Mouse (Mus musculus) midbrain, postnatal 0 days (tissue): ENCODE data around the gene Hvcn1. TPM values are rescaled to one million over a fixed set of nuclear protein-coding genes. Genes with fewer than 3 reads are reported as not detected.

Experiments used
- ATAC-seq: fragments of 200-750 bp; cut with Nextera tagmentation; 2 replicates; pipeline ENCODE4 v1.8.0; 2017; ENCODE audit warnings: moderate number of reproducible peaks, mild to moderate bottlenecking, moderate TSS enrichment, moderate library complexity; ENCODE audit not compliant: low FRiP score
- DNase-seq: peaks from one replicate; pipeline ENCODE4 v3.0.0-alpha.2; 2015; ENCODE audit warnings: low spot score
- H3K27ac ChIP-seq: fragments of 300-500 bp; sonication (generic); 2 replicates; pipeline ENCODE4 v1.5.1; 2014; ENCODE audit warnings: low read depth, mild to moderate bottlenecking, low read length, mixed read lengths
- H3K27me3 ChIP-seq: fragments of 300-500 bp; sonication (generic); 2 replicates; pipeline ENCODE4 v1.6.1; 2014; ENCODE audit warnings: low read length, control low read depth, mixed read lengths; ENCODE audit not compliant: insufficient read depth
- H3K36me3 ChIP-seq: fragments of 300-500 bp; sonication (generic); 2 replicates; pipeline ENCODE4 v1.6.1; 2014; ENCODE audit warnings: low read length, control low read depth, mixed read lengths; ENCODE audit not compliant: insufficient read depth
- H3K4me1 ChIP-seq: fragments of 300-500 bp; sonication (generic); 2 replicates; pipeline ENCODE4 v1.6.1; 2014; ENCODE audit warnings: mild to moderate bottlenecking, control low read depth, antibody characterized with exemption, low read length, mixed read lengths; ENCODE audit not compliant: insufficient read depth
- H3K4me2 ChIP-seq: fragments of 300-500 bp; sonication (generic); 2 replicates; pipeline ENCODE4 v1.6.1; 2014; ENCODE audit warnings: low read depth, mild to moderate bottlenecking, low read length, mixed read lengths; ENCODE audit not compliant: poor library complexity, severe bottlenecking
- H3K4me3 ChIP-seq: fragments of 300-500 bp; sonication (generic); 2 replicates; pipeline ENCODE4 v1.5.1; 2014; ENCODE audit warnings: low read depth, mild to moderate bottlenecking, low read length, moderate library complexity
- H3K9ac ChIP-seq: fragments of 300-500 bp; sonication (generic); replicated peaks from 2 replicates; pipeline ENCODE4 v1.6.1; 2014; ENCODE audit warnings: mild to moderate bottlenecking, low read length, moderate library complexity, mixed read lengths; ENCODE audit not compliant: poor library complexity, severe bottlenecking
- H3K9me3 ChIP-seq: fragments of 300-500 bp; sonication (generic); 2 replicates; pipeline ENCODE4 v1.6.1; 2016; ENCODE audit warnings: low read length, control low read depth
- CTCF ChIP-seq: IDR thresholded peaks from 2 replicates; pipeline ENCODE4 v1.5.1; 2016; ENCODE audit warnings: antibody characterized with exemption, mild to moderate bottlenecking
- WGBS: fragments of 180-500 bp; shearing (Covaris S2); extraction: QIAGEN DNeasy Blood & Tissue Kit; methylation state at CpG from one replicate; pipeline ENCODE4 v1.1.7; 2014; 5-methylcytosine and 5-hydroxymethylcytosine counted together
- polyA plus RNA-seq: library from polyadenylated mRNA; unstranded; fragments of >200 nt; fragmentation: Nextera tagmentation; extraction: Ambion mirVana; gene quantifications from 2 replicates; pipeline ENCODE4 v1.2.1, GENCODE M21; 2015
- total RNA-seq: library from RNA; depleted of rRNA; stranded (reverse); fragments of >200 nt; gene quantifications from 2 replicates; pipeline ENCODE4 v1.2.3, GENCODE M21; 2014

The Hvcn1 gene
- total and polyA plus RNA-seq, 2 experiments from 2014 or later = 1.3 to 2.2 TPM

DNA sequence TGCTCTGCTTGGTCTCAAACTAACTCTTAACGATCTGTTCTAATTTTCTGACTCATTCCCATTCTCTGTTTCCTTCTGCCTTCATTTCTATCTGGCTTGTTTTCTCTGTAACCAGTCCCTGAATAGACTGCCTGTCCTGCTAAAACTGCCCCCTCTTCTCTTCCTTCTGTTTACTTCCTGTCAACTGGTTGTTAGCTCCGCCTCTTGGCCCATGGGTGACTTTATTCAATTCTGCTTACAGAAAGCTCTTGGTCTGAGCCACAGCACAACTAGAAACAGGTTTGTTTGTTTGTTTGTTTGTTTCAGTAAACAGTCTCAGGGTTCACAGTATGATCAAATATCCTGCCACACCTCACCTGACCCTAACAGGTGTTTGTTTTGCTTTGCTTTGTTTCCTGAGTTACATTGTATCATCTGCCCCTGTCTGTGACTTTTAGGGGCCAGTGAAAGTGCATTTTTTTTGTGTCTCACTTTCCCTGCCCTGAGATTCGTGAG lies 21.7 kb downstream of the Hvcn1 start:
- H3K4me3 ChIP-seq = no peak overlapping the region
- no peak overlapping the region for H3K9ac ChIP-seq
- H3K27me3 ChIP-seq = no peaks in the 10 kb centered on the region
- no peaks in the 10 kb centered on the region for H3K36me3 ChIP-seq
- DNase-seq = no peak
- no peaks in the 10 kb centered on the region for H3K4me1 ChIP-seq
- TF ChIP-seq CTCF = no peak
- H3K27ac ChIP-seq = no peak overlapping the region
- no peak for ATAC-seq
- no peaks in the 10 kb centered on the region for H3K9me3 ChIP-seq
- H3K4me2 ChIP-seq = no peak overlapping the region
- 80% methylated on average over 3 of the region's 3 CpGs for WGBS

GRCm38 (mm10) chr5:122228772-122229171 lies 22.2 kb downstream of the Hvcn1 start:
- no peaks in the 10 kb centered on the region for H3K36me3 ChIP-seq
- no peaks in the 10 kb centered on the region for H3K9me3 ChIP-seq
- no peak overlapping the region for H3K9ac ChIP-seq
- TF ChIP-seq CTCF = no peak
- H3K4me3 ChIP-seq = no peak overlapping the region
- no peak overlapping the region for H3K4me2 ChIP-seq
- H3K27ac ChIP-seq = no peak overlapping the region
- no peaks in the 10 kb centered on the region for H3K4me1 ChIP-seq
- H3K27me3 ChIP-seq = no peaks in the 10 kb centered on the region
- DNase-seq (no peak), ATAC-seq (no peak)
- 62% methylated on average over 3 of the region's 4 CpGs for WGBS

GRCm38 (mm10) chr5:122230816-122231215 lies 24.2 kb downstream of the Hvcn1 start:
- H3K9me3 ChIP-seq = no peaks in the 10 kb centered on the region
- H3K4me3 ChIP-seq = no peak overlapping the region
- ATAC-seq = no peak
- TF ChIP-seq CTCF = no peak
- H3K4me1 ChIP-seq = 0 out of 2 replicates have a peak, but pooled peaks cover 3% of the 10 kb centered on the region
- no peak for DNase-seq
- no peak overlapping the region for H3K27ac ChIP-seq
- no peaks in the 10 kb centered on the region for H3K36me3 ChIP-seq
- no peak overlapping the region for H3K9ac ChIP-seq
- no peak overlapping the region for H3K4me2 ChIP-seq
- no peaks in the 10 kb centered on the region for H3K27me3 ChIP-seq
- WGBS = 92% methylated on average over 4 of the region's 4 CpGs

- DNase-seq (no peak), ATAC-seq (no peak)
- no peak overlapping the region for H3K9ac ChIP-seq
- no peak overlapping the region for H3K4me3 ChIP-seq
- 0 out of 2 replicates have a peak, but pooled peaks cover 3% of the 10 kb centered on the region for H3K4me1 ChIP-seq
- H3K9me3 ChIP-seq = no peaks in the 10 kb centered on the region
- WGBS = 82% methylated on average over 6 of the region's 6 CpGs
- no peaks in the 10 kb centered on the region for H3K36me3 ChIP-seq
- H3K27me3 ChIP-seq = no peaks in the 10 kb centered on the region
- H3K27ac ChIP-seq = no peak overlapping the region
- TF ChIP-seq CTCF = no peak
- no peak overlapping the region for H3K4me2 ChIP-seq
These were observed 24.8 kb downstream of the Hvcn1 start for GRCm38 (mm10) chr5:122231431-122231830.

DNA sequence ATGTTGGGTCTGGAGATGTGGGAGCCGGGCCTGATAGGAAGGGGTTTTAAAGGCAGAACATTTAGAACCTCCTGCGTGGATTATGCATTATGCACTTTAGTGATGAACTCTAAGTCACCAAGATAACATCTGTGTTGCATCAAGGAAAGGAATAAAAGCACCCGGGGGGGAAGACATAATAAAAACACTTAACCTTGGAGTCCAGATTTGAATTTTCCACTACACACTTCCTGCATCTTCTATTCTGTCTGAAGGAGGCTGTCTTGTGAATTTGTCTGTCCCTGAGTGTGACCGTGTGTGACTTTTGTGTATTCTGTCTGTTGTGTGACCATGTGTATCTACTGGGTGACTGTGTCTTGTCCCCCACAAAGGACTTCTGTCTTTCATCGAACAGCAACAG lies 25.4 kb downstream of the Hvcn1 start:
- TF ChIP-seq CTCF = no peak
- Histone ChIP-seq H3K4me1 (0 out of 2 replicates have a peak, but pooled peaks cover 3% of the 10 kb centered on the region), H3K9ac (no peak overlapping the region), H3K4me3 (no peak overlapping the region), H3K9me3 (no peaks in the 10 kb centered on the region), H3K36me3 (no peaks in the 10 kb centered on the region), H3K27me3 (no peaks in the 10 kb centered on the region), H3K27ac (no peak overlapping the region), H3K4me2 (no peak overlapping the region)
- ATAC-seq (no peak), DNase-seq (no peak)
- 84% methylated on average over 5 of the region's 5 CpGs for WGBS

GRCm38 (mm10) chr5:122233077-122233581 lies 26.5 kb downstream of the Hvcn1 start:
- ATAC-seq (no peak), DNase-seq (no peak)
- no peak overlapping the region for H3K9ac ChIP-seq
- 0 out of 2 replicates have a peak, but pooled peaks cover 3% of the 10 kb centered on the region for H3K4me1 ChIP-seq
- H3K4me2 ChIP-seq = no peak overlapping the region
- no peak overlapping the region for H3K27ac ChIP-seq
- no peaks in the 10 kb centered on the region for H3K27me3 ChIP-seq
- no peak overlapping the region for H3K4me3 ChIP-seq
- WGBS = 93% methylated on average over 14 of the region's 14 CpGs
- no peaks in the 10 kb centered on the region for H3K36me3 ChIP-seq
- no peaks in the 10 kb centered on the region for H3K9me3 ChIP-seq
- no peak for TF ChIP-seq CTCF
